Mouse (Mus musculus): ENCODE measurements at regions not wholly inside any gene's neighbourhood (a gene's known extent, or its start where the extent isn't known, plus 50 kb on each side); places are given as distances from the start of the nearest gene placed in this dataset.
A peak's percentile ranks its signal among the peaks of the same experiment; 100 is the strongest.

GRCm38 (mm10) chr16:88412287-88412686 is 94.5 kb downstream of the Cldn17 start:
- Histone ChIP-seq H3K4me3 (ENCODE audit: low read depth, low read length) (no peak overlapping the region), H3K36me3 (ENCODE audit: control insufficient read depth, insufficient read depth, low read length) (no peaks in the 10 kb centered on the region), H3K4me1 (replicated peaks; ENCODE audit: control insufficient read depth, insufficient read depth, low read length) (no peaks in the 10 kb centered on the region), H3K9me3 (ENCODE audit: control insufficient read depth, low read length) (no peaks in the 10 kb centered on the region), H3K27me3 (ENCODE audit: control insufficient read depth, insufficient read depth, low read length) (no peaks in the 10 kb centered on the region), H3K4me2 (replicated peaks; ENCODE audit: low read depth, low read length) (no peak overlapping the region), H3K9ac (ENCODE audit: low read depth, low read length) (no peak overlapping the region), H3K27ac (ENCODE audit: low read depth, low read length) (no peak overlapping the region)
- WGBS: 90% methylated on average over 1 of the region's 1 CpGs
- ATAC-seq (ENCODE audit: low FRiP score) (no peak), DNase-seq (ENCODE audit: low spot score) (no peak)

GRCm38 (mm10) chr16:88408144-88408543 is 98.6 kb downstream of the Cldn17 start:
- no peak overlapping the region for H3K9ac ChIP-seq (ENCODE audit: low read depth, low read length)
- H3K4me2 ChIP-seq (replicated peaks; ENCODE audit: low read depth, low read length): no peak overlapping the region
- no peaks in the 10 kb centered on the region for H3K27me3 ChIP-seq (ENCODE audit: control insufficient read depth, insufficient read depth, low read length)
- no peaks in the 10 kb centered on the region for H3K36me3 ChIP-seq (ENCODE audit: control insufficient read depth, insufficient read depth, low read length)
- DNase-seq (ENCODE audit: low spot score): no peak
- no peak overlapping the region for H3K4me3 ChIP-seq (ENCODE audit: low read depth, low read length)
- no peak overlapping the region for H3K27ac ChIP-seq (ENCODE audit: low read depth, low read length)
- H3K9me3 ChIP-seq (ENCODE audit: control insufficient read depth, low read length): no peaks in the 10 kb centered on the region
- H3K4me1 ChIP-seq (replicated peaks; ENCODE audit: control insufficient read depth, insufficient read depth, low read length): no peaks in the 10 kb centered on the region
- ATAC-seq (ENCODE audit: low FRiP score): peak; percentile 49; the same call in 1 of the 2 replicates

- no peak overlapping the region for H3K27ac ChIP-seq (ENCODE audit: low read depth, low read length)
- ATAC-seq (ENCODE audit: low FRiP score): no peak
- 88% methylated on average over 4 of the region's 4 CpGs for WGBS
Observed at GRCm38 (mm10) chr16:88404331-88404730, 102.4 kb downstream of the Cldn17 start.

GRCm38 (mm10) chr16:88399881-88400280 is 106.9 kb downstream of the Cldn17 start:
- DNase-seq (ENCODE audit: low spot score) (no peak), ATAC-seq (ENCODE audit: low FRiP score) (no peak)
- H3K9ac ChIP-seq (ENCODE audit: low read depth, low read length): no peak overlapping the region
- H3K36me3 ChIP-seq (ENCODE audit: control insufficient read depth, insufficient read depth, low read length): no peaks in the 10 kb centered on the region
- H3K4me3 ChIP-seq (ENCODE audit: low read depth, low read length): no peak overlapping the region
- 65% methylated on average over 3 of the region's 3 CpGs for WGBS
- no peak overlapping the region for H3K27ac ChIP-seq (ENCODE audit: low read depth, low read length)
- H3K9me3 ChIP-seq (ENCODE audit: control insufficient read depth, low read length): no peaks in the 10 kb centered on the region
- no peaks in the 10 kb centered on the region for H3K27me3 ChIP-seq (ENCODE audit: control insufficient read depth, insufficient read depth, low read length)
- no peaks in the 10 kb centered on the region for H3K4me1 ChIP-seq (replicated peaks; ENCODE audit: control insufficient read depth, insufficient read depth, low read length)
- H3K4me2 ChIP-seq (replicated peaks; ENCODE audit: low read depth, low read length): no peak overlapping the region

More at GRCm38 (mm10) chr16:88404331-88404730, 102.4 kb downstream of the Cldn17 start:
- Histone ChIP-seq H3K36me3 (ENCODE audit: control insufficient read depth, insufficient read depth, low read length) (no peaks in the 10 kb centered on the region), H3K4me3 (ENCODE audit: low read depth, low read length) (no peak overlapping the region), H3K4me2 (replicated peaks; ENCODE audit: low read depth, low read length) (no peak overlapping the region), H3K4me1 (replicated peaks; ENCODE audit: control insufficient read depth, insufficient read depth, low read length) (no peaks in the 10 kb centered on the region), H3K27me3 (ENCODE audit: control insufficient read depth, insufficient read depth, low read length) (no peaks in the 10 kb centered on the region), H3K9me3 (ENCODE audit: control insufficient read depth, low read length) (no peaks in the 10 kb centered on the region), H3K9ac (ENCODE audit: low read depth, low read length) (no peak overlapping the region)
- no peak for DNase-seq (ENCODE audit: low spot score)

GRCm38 (mm10) chr16:88392764-88393163 is 102.7 kb upstream of the Grik1 start:
- DNase-seq (ENCODE audit: low spot score) (no peak), ATAC-seq (ENCODE audit: low FRiP score) (no peak)
- H3K4me2 ChIP-seq (replicated peaks; ENCODE audit: low read depth, low read length): no peak overlapping the region
- no peak overlapping the region for H3K27ac ChIP-seq (ENCODE audit: low read depth, low read length)
- H3K9me3 ChIP-seq (ENCODE audit: control insufficient read depth, low read length): no peaks in the 10 kb centered on the region
- H3K36me3 ChIP-seq (ENCODE audit: control insufficient read depth, insufficient read depth, low read length): no peaks in the 10 kb centered on the region
- 59% methylated on average over 1 of the region's 1 CpGs for WGBS
- no peak overlapping the region for H3K4me3 ChIP-seq (ENCODE audit: low read depth, low read length)
- H3K4me1 ChIP-seq (replicated peaks; ENCODE audit: control insufficient read depth, insufficient read depth, low read length): no peaks in the 10 kb centered on the region
- no peaks in the 10 kb centered on the region for H3K27me3 ChIP-seq (ENCODE audit: control insufficient read depth, insufficient read depth, low read length)
- H3K9ac ChIP-seq (ENCODE audit: low read depth, low read length): no peak overlapping the region

GRCm38 (mm10) chr16:88381605-88382279 is 91.7 kb upstream of the Grik1 start:
- no peaks in the 10 kb centered on the region for H3K9me3 ChIP-seq (ENCODE audit: control insufficient read depth, low read length)
- no peaks in the 10 kb centered on the region for H3K27me3 ChIP-seq (ENCODE audit: control insufficient read depth, insufficient read depth, low read length)
- no peak overlapping the region for H3K27ac ChIP-seq (ENCODE audit: low read depth, low read length)
- DNase-seq (ENCODE audit: low spot score) (peak; percentile 7), ATAC-seq (ENCODE audit: low FRiP score) (peak; percentile 56; the same call in 1 of the 2 replicates)
- H3K4me1 ChIP-seq (replicated peaks; ENCODE audit: control insufficient read depth, insufficient read depth, low read length): no peaks in the 10 kb centered on the region
- no peaks in the 10 kb centered on the region for H3K36me3 ChIP-seq (ENCODE audit: control insufficient read depth, insufficient read depth, low read length)
- no peak overlapping the region for H3K4me2 ChIP-seq (replicated peaks; ENCODE audit: low read depth, low read length)
- 2% methylated on average over 2 of the region's 2 CpGs for WGBS
- H3K9ac ChIP-seq (ENCODE audit: low read depth, low read length): no peak overlapping the region
- no peak overlapping the region for H3K4me3 ChIP-seq (ENCODE audit: low read depth, low read length)

GRCm38 (mm10) chr16:88375622-88376021 is 85.6 kb upstream of the Grik1 start:
- no peak for ATAC-seq (ENCODE audit: low FRiP score)
- H3K4me2 ChIP-seq (replicated peaks; ENCODE audit: low read depth, low read length): no peak overlapping the region
- H3K9ac ChIP-seq (ENCODE audit: low read depth, low read length): no peak overlapping the region
- no peaks in the 10 kb centered on the region for H3K27me3 ChIP-seq (ENCODE audit: control insufficient read depth, insufficient read depth, low read length)
- H3K4me1 ChIP-seq (replicated peaks; ENCODE audit: control insufficient read depth, insufficient read depth, low read length): no peaks in the 10 kb centered on the region
- DNase-seq (ENCODE audit: low spot score): no peak
- H3K9me3 ChIP-seq (ENCODE audit: control insufficient read depth, low read length): no peaks in the 10 kb centered on the region
- 82% methylated on average over 5 of the region's 5 CpGs for WGBS
- H3K36me3 ChIP-seq (ENCODE audit: control insufficient read depth, insufficient read depth, low read length): no peaks in the 10 kb centered on the region
- no peak overlapping the region for H3K27ac ChIP-seq (ENCODE audit: low read depth, low read length)
- H3K4me3 ChIP-seq (ENCODE audit: low read depth, low read length): no peak overlapping the region

- Histone ChIP-seq H3K4me3 (ENCODE audit: low read depth, low read length) (no peak overlapping the region), H3K4me2 (replicated peaks; ENCODE audit: low read depth, low read length) (no peak overlapping the region), H3K4me1 (replicated peaks; ENCODE audit: control insufficient read depth, insufficient read depth, low read length) (no peaks in the 10 kb centered on the region), H3K27me3 (ENCODE audit: control insufficient read depth, insufficient read depth, low read length) (no peaks in the 10 kb centered on the region), H3K9ac (ENCODE audit: low read depth, low read length) (no peak overlapping the region), H3K36me3 (ENCODE audit: control insufficient read depth, insufficient read depth, low read length) (no peaks in the 10 kb centered on the region), H3K9me3 (ENCODE audit: control insufficient read depth, low read length) (no peaks in the 10 kb centered on the region), H3K27ac (ENCODE audit: low read depth, low read length) (no peak overlapping the region)
- ATAC-seq (ENCODE audit: low FRiP score): no peak
- WGBS: 52% methylated on average over 2 of the region's 2 CpGs
- DNase-seq (ENCODE audit: low spot score): no peak
Observed at GRCm38 (mm10) chr16:88374612-88375011, 84.5 kb upstream of the Grik1 start.

- WGBS: 35% methylated on average over 7 of the region's 7 CpGs
- DNase-seq (ENCODE audit: low spot score): peak; percentile 71
- peak; percentile 85 for ATAC-seq (ENCODE audit: low FRiP score)
Observed at GRCm38 (mm10) chr16:88372034-88372433, 82.0 kb upstream of the Grik1 start.

More at GRCm38 (mm10) chr16:88372034-88372433, 82.0 kb upstream of the Grik1 start:
- no peaks in the 10 kb centered on the region for H3K9me3 ChIP-seq (ENCODE audit: control insufficient read depth, low read length)
- H3K9ac ChIP-seq (ENCODE audit: low read depth, low read length): no peak overlapping the region
- no peak overlapping the region for H3K4me2 ChIP-seq (replicated peaks; ENCODE audit: low read depth, low read length)
- no peaks in the 10 kb centered on the region for H3K36me3 ChIP-seq (ENCODE audit: control insufficient read depth, insufficient read depth, low read length)
- H3K27me3 ChIP-seq (ENCODE audit: control insufficient read depth, insufficient read depth, low read length): no peaks in the 10 kb centered on the region
- no peaks in the 10 kb centered on the region for H3K4me1 ChIP-seq (replicated peaks; ENCODE audit: control insufficient read depth, insufficient read depth, low read length)
- no peak overlapping the region for H3K27ac ChIP-seq (ENCODE audit: low read depth, low read length)
- H3K4me3 ChIP-seq (ENCODE audit: low read depth, low read length): no peak overlapping the region
